10 mouse cellular contexts compared by ENCODE assay signal in genomic region chr6:146387039-146387713, GRCm38 (mm10).
A peak's percentile ranks its signal among the peaks of the same experiment; 100 is the strongest.
DNase-seq lines count a peak whose midpoint lies in the region; ATAC-seq lines count a peak whose summit lies in the region.
"Had no signal": no experiment of that assay in that cellular context is flagged by ENCODE, and none has a peak within 500 bp of the region (broad histone marks: within the 10 kb centered on the region; RNA-seq: fewer than 3 reads in every experiment).

No protein-coding gene starts in this region.

- peak overlapping the region; percentile 25; the same call in 1 of the 2 replicates for H3K27ac ChIP-seq in hindbrain, embryonic 13.5 days
- H3K27ac ChIP-seq: limb, embryonic 13.5 days had no signal

- DNase-seq in heart, adult 11 months, result peak; percentile 82
- DNase-seq in heart, postnatal 10 days, result no peak
- peak; percentile 20 for DNase-seq in thymus, postnatal 0 days (ENCODE audit: low spot score)
- no peak for DNase-seq in thymus, postnatal 10 days (ENCODE audit: low spot score in 2 of 2)
- peak; percentile 37 for DNase-seq in thymus, postnatal 4 days
- no peak for DNase-seq in frontal cortex, postnatal 25 days (ENCODE audit: low spot score in 2 of 2)
- no peak for DNase-seq in cerebellum, adult 8-10 months
- DNase-seq: lung, postnatal 36 days had no signal

- no peak overlapping the region for H3K9ac ChIP-seq in hindbrain, embryonic 13.5 days
- H3K9ac ChIP-seq: limb, embryonic 13.5 days had no signal

- H3K36me3 ChIP-seq in hindbrain, embryonic 13.5 days, result no peaks in the 10 kb centered on the region
- H3K36me3 ChIP-seq: limb, embryonic 13.5 days had no signal

- WGBS in hindbrain, embryonic 13.5 days, result 25% methylated on average over 6 of the region's 6 CpGs

- H3K4me3 ChIP-seq in hindbrain, embryonic 13.5 days, result no peak overlapping the region
- H3K4me3 ChIP-seq: limb, embryonic 13.5 days had no signal

- ATAC-seq in hindbrain, embryonic 13.5 days (ENCODE audit: low FRiP score), result peak; percentile 61; the same call in 1 of the 2 replicates

- H3K4me1 ChIP-seq in hindbrain, embryonic 13.5 days (replicated peaks), result peaks cover 6% of the 10 kb centered on the region

- no peak overlapping the region for H3K4me2 ChIP-seq in hindbrain, embryonic 13.5 days
- H3K4me2 ChIP-seq: limb, embryonic 13.5 days had no signal

- intact Hi-C loops in heart, postnatal 10 days (cut with DNase I), result no loop called here

- no peaks in the 10 kb centered on the region for H3K27me3 ChIP-seq in hindbrain, embryonic 13.5 days
- H3K27me3 ChIP-seq: limb, embryonic 13.5 days had no signal

- H3K9me3 ChIP-seq in hindbrain, embryonic 13.5 days, result no peaks in the 10 kb centered on the region

Comparison
In these comparisons a context has a peak if more than half of its experiments do, and no peak if none do; other contexts are left out.
1. DNase-seq: peak in heart, adult 11 months (single experiment), thymus, postnatal 0 days (single experiment) and thymus, postnatal 4 days (single experiment); none in heart, postnatal 10 days (0 of 2), thymus, postnatal 10 days (0 of 2), frontal cortex, postnatal 25 days (0 of 2) and cerebellum, adult 8-10 months (single experiment).